Mouse (Mus musculus) right cerebral cortex, adult 18-20 months (tissue): Measurements from ENCODE around the gene Rgl1.
"Not testable (repeated sequence)": the region's sequence is repeated elsewhere in the genome, so short reads cannot be mapped to it uniquely, and the experiment has no call there.

Experiments used
- DNase-seq: peaks from one replicate; pipeline ENCODE4 v3.0.0; 2022; ENCODE audit warnings: mixed read lengths

Gene Rgl1

DNA sequence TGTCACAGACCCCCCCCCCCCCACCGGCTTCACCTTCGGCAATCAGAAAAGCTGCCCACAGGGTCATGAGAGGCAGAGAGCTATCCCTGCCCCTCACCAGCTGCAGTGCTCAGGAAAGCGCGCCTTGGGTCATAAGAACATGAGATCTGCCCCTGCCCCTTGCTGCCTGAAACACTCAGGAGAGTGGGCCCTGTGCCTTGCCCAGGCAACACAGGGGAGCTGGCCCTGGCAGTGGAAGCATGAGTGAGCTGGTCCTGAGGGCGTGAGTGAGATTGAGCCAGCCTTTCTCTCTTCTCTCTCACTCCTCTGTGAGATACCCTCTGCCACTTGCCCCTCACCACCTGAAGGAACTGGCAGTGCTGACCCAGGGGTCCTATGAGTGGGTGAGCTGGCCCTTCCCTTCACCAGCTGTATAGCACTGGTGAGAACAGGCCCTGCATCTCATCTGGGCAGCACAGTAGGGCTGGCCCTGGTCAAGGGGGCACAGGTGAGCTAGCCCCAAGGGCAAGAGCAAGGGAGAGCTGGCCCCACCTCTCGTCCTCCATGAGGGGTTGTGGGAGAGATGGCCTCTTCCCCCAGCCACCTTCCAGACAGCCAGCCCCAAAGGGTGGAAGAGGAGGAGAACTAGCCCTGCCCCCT, 115.2 kb downstream of the Rgl1 start:
- no peak for DNase-seq

- DNase-seq: no peak
Observed at GRCm38 (mm10) chr1:152648052-152648451, 118.1 kb downstream of the Rgl1 start.

DNA sequence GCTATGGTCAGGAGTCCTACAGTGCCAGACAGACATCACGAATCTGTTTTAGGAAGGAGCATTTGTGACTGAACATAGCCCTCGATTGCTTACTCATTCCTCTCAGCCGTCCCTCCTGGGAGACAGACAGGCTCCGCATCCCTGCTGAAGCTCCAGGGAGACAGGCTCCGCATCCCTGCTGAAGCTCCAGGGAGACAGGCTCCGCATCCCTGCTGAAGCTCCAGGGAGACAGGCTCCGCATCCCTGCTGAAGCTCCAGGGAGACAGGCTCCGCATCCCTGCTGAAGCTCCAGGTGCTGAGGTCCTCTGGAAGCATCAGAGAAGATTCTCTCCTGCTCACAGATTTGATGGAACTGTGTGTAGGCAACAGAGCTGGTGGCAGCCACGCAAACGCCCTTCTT, 123.9 kb downstream of the Rgl1 start:
- DNase-seq: not testable (repeated sequence)

- DNase-seq: peak; percentile 62
Observed at GRCm38 (mm10) chr1:152640195-152640981, 125.8 kb downstream of the Rgl1 start.

DNA sequence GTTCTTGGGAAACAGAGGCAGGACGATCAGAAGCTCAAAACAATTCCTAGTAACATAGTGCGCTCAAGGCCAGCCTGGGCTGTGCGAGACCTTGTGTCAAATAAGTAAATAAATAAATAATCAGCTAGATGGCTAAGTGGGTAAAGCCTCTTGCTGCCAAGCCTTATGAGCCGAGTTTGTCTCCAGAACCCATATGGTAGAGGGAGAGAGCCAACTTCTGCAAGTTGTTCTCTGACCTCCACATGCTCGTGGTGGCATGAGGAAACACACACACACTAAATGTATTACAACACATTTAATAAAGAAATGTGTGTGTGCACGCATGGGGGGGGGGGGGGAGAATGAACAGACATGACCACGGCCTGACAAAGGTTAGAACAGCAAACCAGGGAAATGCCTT, 126.8 kb downstream of the Rgl1 start:
- DNase-seq: no peak

- no peak for DNase-seq
Observed at GRCm38 (mm10) chr1:152634638-152635037, 131.5 kb downstream of the Rgl1 start.

DNA sequence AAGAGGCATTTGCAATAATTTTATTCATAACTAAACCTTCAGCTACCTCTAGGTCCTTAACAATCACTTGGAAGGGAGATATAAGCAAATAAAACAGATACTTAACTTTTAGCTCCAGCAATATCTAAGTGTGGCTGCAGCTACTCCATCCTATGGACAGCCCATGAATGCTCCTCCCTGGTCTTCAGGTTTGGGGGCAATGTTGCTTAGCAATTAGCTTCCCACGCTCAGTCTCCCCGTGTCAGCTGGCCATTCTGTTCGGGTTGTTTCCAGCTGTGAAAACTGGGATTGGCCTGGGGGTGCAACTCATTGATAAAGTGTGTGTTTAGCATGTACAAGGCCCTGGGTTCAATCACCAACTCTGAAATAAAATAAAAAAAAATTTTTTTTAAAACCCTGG, 136.4 kb downstream of the Rgl1 start:
- DNase-seq: no peak

- no peak for DNase-seq
Observed at GRCm38 (mm10) chr1:152625651-152626050, 140.5 kb downstream of the Rgl1 start.

- peak; percentile 55 for DNase-seq
Observed at GRCm38 (mm10) chr1:152624644-152625454, 141.3 kb downstream of the Rgl1 start.

- no peak for DNase-seq
Observed at GRCm38 (mm10) chr1:152623375-152624270, 142.5 kb downstream of the Rgl1 start.

DNA sequence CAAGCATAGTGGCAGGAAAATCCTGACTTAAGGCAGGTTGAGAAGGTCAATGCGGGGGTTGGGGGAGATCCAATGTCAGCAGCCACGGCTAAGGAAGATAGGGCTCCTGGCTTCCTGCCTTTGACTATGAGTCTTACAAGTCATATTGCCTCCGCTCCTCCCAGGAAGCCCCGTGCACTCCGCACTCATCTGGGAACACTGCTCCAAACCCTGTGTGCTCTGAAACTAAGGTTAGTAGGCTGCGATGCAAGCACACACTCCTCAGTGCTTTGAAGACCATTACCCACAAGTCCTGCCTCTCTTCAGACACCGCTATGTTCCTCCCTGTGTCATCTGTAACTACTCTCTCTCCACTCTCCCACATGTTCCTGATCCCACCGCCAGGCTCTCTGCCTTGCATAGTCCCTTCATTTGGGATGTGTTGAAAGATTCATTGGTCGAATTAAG, 143.4 kb downstream of the Rgl1 start:
- DNase-seq: no peak

DNA sequence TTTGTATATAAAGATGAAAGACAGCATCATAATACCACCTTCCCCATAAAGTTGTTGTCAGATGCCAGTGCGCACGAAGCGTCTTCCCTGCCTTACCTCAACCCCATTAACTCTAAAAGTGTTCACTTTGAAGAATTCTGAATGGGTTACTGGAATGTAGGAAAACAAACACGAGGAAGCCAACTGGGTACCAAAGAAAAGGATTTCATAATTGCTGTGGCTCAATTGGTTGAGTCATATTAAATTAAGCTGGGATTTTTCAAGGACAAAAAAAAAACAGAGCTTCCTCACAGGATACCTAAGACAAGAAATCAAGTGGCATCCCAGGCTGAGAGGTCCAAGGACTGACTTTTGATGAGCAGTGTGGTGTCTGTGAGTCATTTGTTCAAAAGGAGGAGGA, 144.5 kb downstream of the Rgl1 start:
- no peak for DNase-seq

DNA sequence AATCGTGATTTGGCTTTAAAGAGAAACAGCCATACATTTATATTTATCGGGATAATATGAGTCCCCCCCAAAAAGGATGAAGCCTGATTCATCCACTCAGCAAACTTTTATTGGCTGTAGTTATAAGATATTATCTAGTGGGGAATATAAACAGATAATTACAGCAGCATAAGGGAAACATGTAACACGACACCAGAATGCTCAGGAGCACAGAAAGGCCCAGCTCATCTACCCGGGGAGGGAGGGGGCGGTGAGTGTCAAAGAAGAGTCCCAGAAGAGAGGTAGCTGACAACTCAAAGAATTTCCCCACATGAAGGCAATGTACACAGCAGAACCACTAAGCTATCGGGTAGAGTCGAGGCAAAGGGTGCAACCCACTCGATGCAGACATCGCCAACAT, 146.8 kb downstream of the Rgl1 start:
- no peak for DNase-seq

- no peak for DNase-seq
Observed at GRCm38 (mm10) chr1:152618896-152619295, 147.3 kb downstream of the Rgl1 start.

- no peak for DNase-seq
Observed at GRCm38 (mm10) chr1:152618381-152618780, 147.8 kb downstream of the Rgl1 start.

- DNase-seq: no peak
Observed at GRCm38 (mm10) chr1:152617745-152618342, 148.3 kb downstream of the Rgl1 start.

- no peak for DNase-seq
Observed at GRCm38 (mm10) chr1:152616777-152617057, 149.4 kb downstream of the Rgl1 start.

DNA sequence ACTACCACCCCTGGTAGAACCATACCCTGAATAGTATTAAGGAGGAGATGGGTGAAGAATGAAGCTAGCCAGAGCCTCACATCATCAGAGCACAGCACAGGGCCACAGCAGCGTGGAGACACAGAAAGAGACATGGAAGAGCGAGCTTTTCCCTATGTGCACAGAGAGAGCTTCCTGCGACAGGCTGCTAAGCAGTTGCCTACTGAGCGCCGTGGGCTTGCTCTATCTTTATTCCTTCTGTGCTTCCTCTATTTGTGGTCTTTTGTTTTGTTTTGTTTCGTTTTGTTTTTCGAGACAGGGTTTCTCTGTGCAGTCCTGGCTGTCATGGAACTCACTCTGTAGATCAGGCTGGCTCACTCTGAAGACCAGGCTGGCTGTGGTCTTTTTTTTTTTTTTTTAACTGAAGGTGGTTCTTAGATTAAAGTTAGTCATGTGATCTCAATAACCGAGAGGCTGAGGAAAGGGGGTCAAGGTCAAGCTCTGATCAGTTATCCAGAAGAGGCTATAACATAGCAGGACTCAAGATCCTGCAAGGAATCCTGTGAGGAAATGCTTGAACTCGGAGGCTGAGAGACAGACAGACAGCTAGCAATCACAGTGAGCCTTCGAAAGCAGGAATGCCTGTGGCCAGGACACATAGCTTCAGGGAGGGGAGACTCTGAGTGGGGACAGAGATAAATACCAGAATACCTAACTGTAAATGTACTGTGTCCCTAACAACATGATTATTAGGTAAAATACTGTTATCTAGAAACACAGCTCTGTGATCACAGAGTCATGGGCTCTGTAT, 150.0 kb downstream of the Rgl1 start:
- DNase-seq: no peak

- no peak for DNase-seq
Observed at GRCm38 (mm10) chr1:152614743-152615380, 151.3 kb downstream of the Rgl1 start.

- no peak for DNase-seq
Observed at GRCm38 (mm10) chr1:152613158-152613857, 152.8 kb downstream of the Rgl1 start.
